Mouse (Mus musculus): ENCODE results near the gene Pus7. TPM values are rescaled to one million over a fixed set of nuclear protein-coding genes. Genes with fewer than 3 reads are reported as not detected.

The Pus7 gene
- polyA plus RNA-seq (2014; fragmentation: Nextera tagmentation; extraction: Ambion mirVana), result 34.5 and 38.2 TPM in 2 replicates

- no peaks in the 10 kb centered on the region for H3K27me3 ChIP-seq (ENCODE audit: control insufficient read depth, insufficient read depth, low read length)
- H3K4me2 ChIP-seq (ENCODE audit: low read depth, severe bottlenecking), result peak within 1 kb of the TSS; percentile 79
- peak; percentile 88 for DNase-seq (ENCODE audit: low spot score)
- no peak within 1 kb of the TSS for H3K27ac ChIP-seq (replicated peaks; ENCODE audit: low read depth, low read length)
- under 1% methylated on average over 62 of the region's 86 CpGs for WGBS
- H3K9ac ChIP-seq (ENCODE audit: low read length), result peak within 1 kb of the TSS; percentile 90
- peaks cover 10% of the 10 kb centered on the region for H3K4me1 ChIP-seq (ENCODE audit: control insufficient read depth, insufficient read depth, low read length)
- peak within 1 kb of the TSS; percentile 80 for H3K4me3 ChIP-seq (ENCODE audit: low read depth, low read length)
- peak; percentile 90 for ATAC-seq (ENCODE audit: insufficient number of reproducible peaks, low FRiP score, low TSS enrichment, low read depth)
- H3K36me3 ChIP-seq (ENCODE audit: control insufficient read depth, insufficient read depth, low read length), result no peaks in the 10 kb centered on the region
- no peaks in the 10 kb centered on the region for H3K9me3 ChIP-seq (ENCODE audit: control insufficient read depth, low read length)
These were observed at the start of gene Pus7 for GRCm38 (mm10) chr5:23782931-23783877. TSS of gene Pus7 (minus strand) at chr5:23783711.

DNA sequence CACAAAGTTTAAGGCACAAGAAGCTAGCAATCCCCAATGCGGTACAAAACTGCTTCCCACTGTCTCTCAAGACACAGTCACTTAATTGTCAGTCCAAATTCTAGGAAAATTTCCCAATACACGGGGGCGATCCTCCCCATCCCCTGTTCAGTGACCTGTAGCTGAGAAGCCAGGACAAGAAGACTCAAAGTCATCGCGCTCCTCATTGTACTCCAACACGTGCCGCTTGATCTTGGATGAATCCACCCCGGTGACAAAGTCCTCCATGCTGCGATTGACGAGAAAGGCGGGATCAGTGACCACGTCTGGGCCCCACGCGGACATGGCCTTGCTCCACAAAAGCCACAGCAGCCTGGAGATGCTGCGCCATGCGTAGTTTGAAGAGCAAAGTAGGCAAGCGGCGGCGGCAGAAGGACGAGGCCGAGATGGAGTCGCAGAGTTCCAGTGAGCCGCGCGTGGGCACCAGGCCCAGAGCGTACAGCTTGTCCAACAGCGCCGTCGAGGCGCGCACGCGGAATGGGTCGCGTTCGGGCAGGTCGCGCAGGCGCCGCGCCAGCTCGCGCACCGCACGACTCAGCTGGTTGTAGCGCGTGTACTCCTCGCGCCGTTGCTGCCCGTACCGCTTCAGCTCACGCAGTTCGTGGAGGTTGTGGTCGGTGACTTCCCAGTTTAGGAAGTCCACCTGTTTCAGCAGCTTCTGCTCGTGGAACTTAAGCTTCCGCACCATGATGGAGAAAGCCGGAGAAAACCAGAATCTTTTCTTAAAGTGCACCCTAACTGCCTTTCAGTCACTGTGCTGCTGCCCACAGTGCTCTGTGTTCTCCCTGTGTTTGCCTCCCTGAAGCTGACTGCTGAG, 47.6 kb upstream of the Pus7 start:
- Histone ChIP-seq H3K36me3 (ENCODE audit: control insufficient read depth, insufficient read depth, low read length) (no peaks in the 10 kb centered on the region), H3K4me1 (ENCODE audit: control insufficient read depth, insufficient read depth, low read length) (no peaks in the 10 kb centered on the region), H3K9ac (ENCODE audit: low read length) (no peak overlapping the region), H3K9me3 (ENCODE audit: control insufficient read depth, low read length) (no peaks in the 10 kb centered on the region), H3K4me2 (ENCODE audit: low read depth, severe bottlenecking) (0 out of 2 replicates have a peak overlapping the region, but pooled peaks have one; percentile 5), H3K27me3 (ENCODE audit: control insufficient read depth, insufficient read depth, low read length) (peaks cover 7% of the 10 kb centered on the region; the same call in 1 of the 2 replicates), H3K27ac (replicated peaks; ENCODE audit: low read depth, low read length) (no peak overlapping the region), H3K4me3 (ENCODE audit: low read depth, low read length) (no peak overlapping the region)
- WGBS, result 35% methylated on average over 58 of the region's 58 CpGs
- ATAC-seq (ENCODE audit: insufficient number of reproducible peaks, low FRiP score, low TSS enrichment, low read depth) (no peak), DNase-seq (ENCODE audit: low spot score) (peak; percentile 25)

DNA sequence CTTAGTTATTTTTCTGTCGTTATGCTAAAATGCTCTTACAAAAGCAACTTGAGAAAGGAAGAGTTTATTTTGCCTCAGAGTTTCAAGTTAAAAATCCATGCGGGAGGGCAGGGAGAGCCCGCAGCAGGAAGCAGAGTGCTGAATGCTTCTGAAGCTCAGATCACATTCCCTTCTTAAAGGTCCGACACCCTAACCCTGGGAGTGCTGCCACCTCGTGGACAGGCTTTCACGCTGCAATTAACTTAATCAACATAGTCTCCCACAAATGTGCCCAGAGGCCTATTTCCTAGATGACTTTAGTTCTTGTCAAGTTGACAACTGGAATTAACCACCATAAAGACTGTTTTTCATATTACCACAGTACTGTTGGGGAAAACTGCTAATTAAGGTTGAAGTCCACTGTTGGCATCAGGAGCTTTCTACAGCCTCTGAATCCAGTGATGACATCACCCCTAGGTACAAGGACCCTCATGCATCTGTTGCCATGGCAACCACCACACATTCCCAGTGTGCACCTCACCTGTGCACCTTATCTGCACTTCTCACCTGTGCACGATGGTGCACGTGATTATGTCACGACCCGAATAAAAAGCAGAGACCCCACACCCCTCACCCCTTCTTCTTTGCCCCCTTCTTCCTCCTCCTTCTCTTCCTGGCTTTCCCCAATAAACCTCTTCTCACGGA, 43.0 kb upstream of the Pus7 start:
- WGBS, result 39% methylated on average over 11 of the region's 11 CpGs
- Histone ChIP-seq H3K4me3 (ENCODE audit: low read depth, low read length) (no peak overlapping the region), H3K27ac (replicated peaks; ENCODE audit: low read depth, low read length) (no peak overlapping the region)

GRCm38 (mm10) chr5:23824171-23824733, 40.7 kb upstream of the Pus7 start:
- no peak overlapping the region for H3K4me3 ChIP-seq (ENCODE audit: low read depth, low read length)
- no peak overlapping the region for H3K27ac ChIP-seq (replicated peaks; ENCODE audit: low read depth, low read length)
- no peak for DNase-seq (ENCODE audit: low spot score)
- H3K27me3 ChIP-seq (ENCODE audit: control insufficient read depth, insufficient read depth, low read length), result no peaks in the 10 kb centered on the region
- no peaks in the 10 kb centered on the region for H3K9me3 ChIP-seq (ENCODE audit: control insufficient read depth, low read length)
- WGBS, result 83% methylated on average over 8 of the region's 8 CpGs
- H3K4me1 ChIP-seq (ENCODE audit: control insufficient read depth, insufficient read depth, low read length), result no peaks in the 10 kb centered on the region
- no peak for ATAC-seq (ENCODE audit: insufficient number of reproducible peaks, low FRiP score, low TSS enrichment, low read depth)
- H3K36me3 ChIP-seq (ENCODE audit: control insufficient read depth, insufficient read depth, low read length), result peaks cover 4% of the 10 kb centered on the region; the same call in 1 of the 2 replicates
- H3K4me2 ChIP-seq (ENCODE audit: low read depth, severe bottlenecking), result no peak overlapping the region
- no peak overlapping the region for H3K9ac ChIP-seq (ENCODE audit: low read length)

More for the DNA sequence above, 43.0 kb upstream of the Pus7 start:
- Histone ChIP-seq H3K4me1 (ENCODE audit: control insufficient read depth, insufficient read depth, low read length) (no peaks in the 10 kb centered on the region), H3K27me3 (ENCODE audit: control insufficient read depth, insufficient read depth, low read length) (peaks cover 4% of the 10 kb centered on the region; the same call in 1 of the 2 replicates), H3K9ac (ENCODE audit: low read length) (no peak overlapping the region), H3K9me3 (ENCODE audit: control insufficient read depth, low read length) (no peaks in the 10 kb centered on the region), H3K36me3 (ENCODE audit: control insufficient read depth, insufficient read depth, low read length) (no peaks in the 10 kb centered on the region), H3K4me2 (ENCODE audit: low read depth, severe bottlenecking) (no peak overlapping the region)
- ATAC-seq (ENCODE audit: insufficient number of reproducible peaks, low FRiP score, low TSS enrichment, low read depth) (no peak), DNase-seq (ENCODE audit: low spot score) (peak; percentile 78)

- ATAC-seq (ENCODE audit: insufficient number of reproducible peaks, low FRiP score, low TSS enrichment, low read depth) (no peak), DNase-seq (ENCODE audit: low spot score) (no peak)
- Histone ChIP-seq H3K9ac (ENCODE audit: low read length) (no peak overlapping the region), H3K9me3 (ENCODE audit: control insufficient read depth, low read length) (no peaks in the 10 kb centered on the region), H3K4me3 (ENCODE audit: low read depth, low read length) (no peak overlapping the region), H3K4me1 (ENCODE audit: control insufficient read depth, insufficient read depth, low read length) (no peaks in the 10 kb centered on the region), H3K27ac (replicated peaks; ENCODE audit: low read depth, low read length) (no peak overlapping the region), H3K4me2 (ENCODE audit: low read depth, severe bottlenecking) (no peak overlapping the region), H3K27me3 (ENCODE audit: control insufficient read depth, insufficient read depth, low read length) (no peaks in the 10 kb centered on the region), H3K36me3 (ENCODE audit: control insufficient read depth, insufficient read depth, low read length) (peaks cover 7% of the 10 kb centered on the region)
- 77% methylated on average over 11 of the region's 11 CpGs for WGBS
These were observed 38.8 kb upstream of the Pus7 start for GRCm38 (mm10) chr5:23822306-23822705.

DNA sequence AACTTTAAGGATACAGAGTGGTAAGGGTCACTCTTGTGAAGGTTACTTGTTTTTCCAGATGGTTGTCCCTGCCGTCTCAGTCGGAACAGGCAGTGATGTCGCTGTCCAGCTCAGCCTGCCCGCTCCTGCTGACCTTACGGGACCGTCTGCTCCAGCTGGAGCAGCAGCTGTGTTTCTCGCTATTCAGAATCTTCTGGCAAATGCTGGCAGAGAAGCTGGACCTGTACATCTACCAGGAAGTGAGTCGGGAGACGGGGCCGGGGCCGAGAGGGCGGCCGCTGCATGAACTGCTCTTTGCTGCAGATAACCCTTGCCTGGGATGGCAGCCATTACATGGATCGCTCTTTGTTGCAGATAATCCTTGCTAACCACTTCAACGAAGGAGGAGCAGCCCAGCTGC, 33.2 kb upstream of the Pus7 start:
- no peak for ATAC-seq (ENCODE audit: insufficient number of reproducible peaks, low FRiP score, low TSS enrichment, low read depth)
- H3K4me2 ChIP-seq (ENCODE audit: low read depth, severe bottlenecking), result no peak overlapping the region
- peaks cover 34% of the 10 kb centered on the region for H3K36me3 ChIP-seq (ENCODE audit: control insufficient read depth, insufficient read depth, low read length)
- H3K4me3 ChIP-seq (ENCODE audit: low read depth, low read length), result no peak overlapping the region
- H3K9ac ChIP-seq (ENCODE audit: low read length), result no peak overlapping the region
- no peaks in the 10 kb centered on the region for H3K4me1 ChIP-seq (ENCODE audit: control insufficient read depth, insufficient read depth, low read length)
- no peak overlapping the region for H3K27ac ChIP-seq (replicated peaks; ENCODE audit: low read depth, low read length)
- WGBS, result 93% methylated on average over 15 of the region's 15 CpGs
- DNase-seq (ENCODE audit: low spot score), result no peak
- no peaks in the 10 kb centered on the region for H3K9me3 ChIP-seq (ENCODE audit: control insufficient read depth, low read length)
- no peaks in the 10 kb centered on the region for H3K27me3 ChIP-seq (ENCODE audit: control insufficient read depth, insufficient read depth, low read length)

DNA sequence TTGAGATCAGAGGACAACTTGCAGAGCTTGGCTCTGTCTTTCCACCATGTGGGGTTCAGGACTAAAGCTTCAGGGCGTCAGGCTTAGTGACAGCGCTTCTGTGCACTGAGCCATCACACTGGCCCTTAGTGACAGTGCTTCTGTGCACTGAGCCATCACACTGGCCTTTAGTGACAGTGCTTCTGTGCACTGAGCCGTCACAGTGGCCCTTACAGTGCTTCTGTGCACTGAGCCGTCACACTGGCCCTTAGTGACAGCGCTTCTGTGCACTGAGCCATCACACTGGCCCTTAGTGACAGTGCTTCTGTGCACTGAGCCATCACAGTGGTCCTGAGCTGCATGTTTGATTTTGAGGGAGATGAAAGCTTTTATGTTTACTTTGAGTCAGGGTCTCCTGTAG, 31.3 kb upstream of the Pus7 start:
- ATAC-seq (ENCODE audit: insufficient number of reproducible peaks, low FRiP score, low TSS enrichment, low read depth) (no peak), DNase-seq (ENCODE audit: low spot score) (no peak)
- no peak overlapping the region for H3K4me2 ChIP-seq (ENCODE audit: low read depth, severe bottlenecking)
- H3K27ac ChIP-seq (replicated peaks; ENCODE audit: low read depth, low read length), result no peak overlapping the region
- H3K27me3 ChIP-seq (ENCODE audit: control insufficient read depth, insufficient read depth, low read length), result no peaks in the 10 kb centered on the region
- no peak overlapping the region for H3K4me3 ChIP-seq (ENCODE audit: low read depth, low read length)
- peaks cover 36% of the 10 kb centered on the region for H3K36me3 ChIP-seq (ENCODE audit: control insufficient read depth, insufficient read depth, low read length)
- no peaks in the 10 kb centered on the region for H3K9me3 ChIP-seq (ENCODE audit: control insufficient read depth, low read length)
- H3K4me1 ChIP-seq (ENCODE audit: control insufficient read depth, insufficient read depth, low read length), result no peaks in the 10 kb centered on the region
- no peak overlapping the region for H3K9ac ChIP-seq (ENCODE audit: low read length)
- 87% methylated on average over 5 of the region's 5 CpGs for WGBS

All from limb, embryonic 11.5 days (tissue).